Mouse (Mus musculus): Measurements from ENCODE around the gene Sptlc3. TPM values are rescaled to one million over a fixed set of nuclear protein-coding genes. Genes with fewer than 3 reads are reported as not detected.

The Sptlc3 gene
- total and polyA plus RNA-seq, 3 experiments, result not detected

DNA sequence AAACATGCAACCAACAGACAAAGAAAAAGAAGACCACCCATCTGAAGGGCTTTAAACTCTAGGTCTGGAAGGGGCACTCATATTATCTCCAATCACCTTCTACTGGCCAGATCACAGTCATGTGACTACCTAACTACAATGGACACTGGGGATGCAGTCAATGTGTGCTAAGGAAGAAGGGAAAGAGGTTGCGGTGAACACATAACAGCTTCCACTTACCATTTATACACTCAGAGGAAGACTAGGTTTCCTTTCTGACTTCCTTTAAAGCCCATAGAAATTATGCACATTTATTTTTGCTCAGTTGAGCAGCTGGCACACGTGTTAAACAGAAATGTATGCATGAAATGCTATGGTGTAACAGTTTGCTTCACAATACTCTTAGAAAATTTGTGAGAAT lies 178.7 kb downstream of the Sptlc3 start:
- Histone ChIP-seq H3K79me2 (ENCODE audit: control insufficient read depth, insufficient read depth, low read length, poor library complexity) (no peaks in the 10 kb centered on the region), H3K27ac (ENCODE audit: control insufficient read depth, low read depth, low read length) (no peak overlapping the region), H3K9me3 (replicated peaks; ENCODE audit: insufficient read depth, low read length) (no peaks in the 10 kb centered on the region), H3K36me3 (ENCODE audit: control insufficient read depth in 1 of 2, insufficient read depth in 2 of 2, low read length in 2 of 2) (no peaks in the 10 kb centered on the region), H3K4me1 (ENCODE audit: control insufficient read depth in 1 of 2, insufficient read depth in 2 of 2, low read length in 2 of 2) (no peaks in the 10 kb centered on the region), H3K4me3 (ENCODE audit: control insufficient read depth in 1 of 2, insufficient read depth in 1 of 2, low read depth in 2 of 2, low read length in 2 of 2) (no peak overlapping the region), H3K27me3 (ENCODE audit: control insufficient read depth in 1 of 2, insufficient read depth in 2 of 2, low read length in 2 of 2) (no peaks in the 10 kb centered on the region), H3K9ac (ENCODE audit: control insufficient read depth, low read depth, low read length, poor library complexity, severe bottlenecking) (no peak overlapping the region)
- DNase-seq (ENCODE audit: low read depth, low spot score), result no peak
- TF ChIP-seq ZC3H11A (IDR thresholded peaks at IDR 0.05; ENCODE audit: low read depth, low read length) (no peak), TAL1 (IDR thresholded peaks at IDR 0.05; ENCODE audit: low read length) (no peak), CTCF (IDR thresholded peaks at IDR 0.05 in 2 of 3, conservative IDR thresholded peaks at IDR 0.05 in 1 of 3; ENCODE audit: control insufficient read depth in 1 of 3, insufficient read depth in 1 of 3, low read depth in 2 of 3, low read length in 3 of 3, poor library complexity in 1 of 3, severe bottlenecking in 1 of 3) (no peak), GABPA (IDR thresholded peaks at IDR 0.05; ENCODE audit: low read depth, low read length) (no peak), GATA1 (IDR thresholded peaks at IDR 0.05; ENCODE audit: low read depth, low read length) (no peak), MXI1 (IDR thresholded peaks at IDR 0.05; ENCODE audit: low read depth, low read length) (no peak), TBP (IDR thresholded peaks at IDR 0.05; ENCODE audit: low read depth, low read length) (no peak), MEF2A (IDR thresholded peaks at IDR 0.05; ENCODE audit: extremely low read depth, insufficient replicate concordance, low read depth, low read length, poor library complexity, severe bottlenecking) (no peak), TCF12 (IDR thresholded peaks at IDR 0.05; ENCODE audit: low read depth, low read length) (no peak), UBTF (IDR thresholded peaks at IDR 0.05; ENCODE audit: borderline replicate concordance, insufficient read depth, low read depth, low read length) (no peak), RCOR1 (IDR thresholded peaks at IDR 0.05; ENCODE audit: low read depth, low read length) (no peak), SMC3 (IDR thresholded peaks at IDR 0.05; ENCODE audit: low read depth, low read length) (no peak), JUND (IDR thresholded peaks at IDR 0.05; ENCODE audit: low read depth, low read length) (no peak), NELFE (IDR thresholded peaks at IDR 0.05; ENCODE audit: low read depth, low read length) (no peak), USF2 (IDR thresholded peaks at IDR 0.05; ENCODE audit: borderline replicate concordance in 1 of 2, insufficient read depth in 1 of 2, low read depth in 1 of 2, low read length in 2 of 2) (no peak), CHD1 (IDR thresholded peaks at IDR 0.05; ENCODE audit: low read depth, low read length) (no peak), MAZ (IDR thresholded peaks at IDR 0.05; ENCODE audit: low read depth, low read length) (no peak), KAT2A (conservative IDR thresholded peaks at IDR 0.05; ENCODE audit: low read depth, low read length) (no peak), BHLHE40 (IDR thresholded peaks at IDR 0.05; ENCODE audit: borderline replicate concordance, low read depth, low read length) (no peak)

DNA sequence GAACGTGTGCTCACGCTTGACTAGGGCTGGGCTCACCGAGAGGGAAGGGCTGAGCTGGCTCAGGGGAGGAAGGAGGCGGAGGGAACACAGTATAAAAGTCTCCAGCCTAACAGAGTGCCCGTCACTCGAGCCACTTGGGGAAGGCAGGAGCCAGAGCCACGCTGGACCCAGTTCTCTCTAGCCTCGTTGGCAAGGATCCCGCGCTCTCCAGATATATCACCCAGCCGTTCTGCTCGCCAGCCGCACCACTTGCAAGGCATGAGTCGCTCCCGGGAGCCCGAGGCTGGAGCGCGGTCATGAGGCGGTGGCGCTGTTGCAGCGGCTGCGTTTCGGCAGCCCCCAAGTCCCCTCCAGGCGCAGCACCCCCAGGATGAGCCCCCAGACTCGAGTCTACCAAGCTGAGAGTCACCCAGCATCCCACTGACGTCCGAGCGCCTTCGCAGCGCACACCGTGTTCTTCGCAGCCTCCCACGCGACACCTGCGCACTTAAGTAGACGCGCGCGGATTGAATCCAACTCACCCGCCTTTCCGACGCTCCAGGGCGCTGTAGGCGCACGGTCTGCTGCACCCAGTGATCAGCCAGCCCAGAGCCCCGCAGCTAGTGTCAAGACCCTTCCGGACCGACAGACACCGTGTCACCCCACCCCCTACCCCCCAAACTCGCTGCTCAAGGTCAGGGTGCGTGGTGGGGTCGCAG lies 183.5 kb downstream of the Sptlc3 start:
- Histone ChIP-seq H3K36me3 (ENCODE audit: control insufficient read depth in 1 of 2, insufficient read depth in 2 of 2, low read length in 2 of 2) (no peaks in the 10 kb centered on the region), H3K79me2 (ENCODE audit: control insufficient read depth, insufficient read depth, low read length, poor library complexity) (no peaks in the 10 kb centered on the region), H3K9me3 (replicated peaks; ENCODE audit: insufficient read depth, low read length) (no peaks in the 10 kb centered on the region), H3K9ac (ENCODE audit: control insufficient read depth, low read depth, low read length, poor library complexity, severe bottlenecking) (no peak overlapping the region), H3K27ac (ENCODE audit: control insufficient read depth, low read depth, low read length) (no peak overlapping the region), H3K27me3 (ENCODE audit: control insufficient read depth in 1 of 2, insufficient read depth in 2 of 2, low read length in 2 of 2) (no peaks in the 10 kb centered on the region), H3K4me1 (ENCODE audit: control insufficient read depth in 1 of 2, insufficient read depth in 2 of 2, low read length in 2 of 2) (no peaks in the 10 kb centered on the region), H3K4me3 (ENCODE audit: control insufficient read depth in 1 of 2, insufficient read depth in 1 of 2, low read depth in 2 of 2, low read length in 2 of 2) (no peak overlapping the region)
- no peak for DNase-seq (ENCODE audit: low read depth, low spot score)
- TF ChIP-seq BHLHE40 (IDR thresholded peaks at IDR 0.05; ENCODE audit: borderline replicate concordance, low read depth, low read length), result no peak
- no peak for TF ChIP-seq GABPA (IDR thresholded peaks at IDR 0.05; ENCODE audit: low read depth, low read length)
- no peak for TF ChIP-seq ZNF384 (IDR thresholded peaks at IDR 0.05; ENCODE audit: low read depth, low read length)
- TF ChIP-seq USF1 (IDR thresholded peaks at IDR 0.05; ENCODE audit: low read depth, low read length), result no peak

Data from MEL (cell line).